Mouse (Mus musculus): Measurements from ENCODE around the gene Hpcal4.
"Not testable (repeated sequence)": the region's sequence is repeated elsewhere in the genome, so short reads cannot be mapped to it uniquely, and the experiment has no call there.

Hpcal4 gene

DNA sequence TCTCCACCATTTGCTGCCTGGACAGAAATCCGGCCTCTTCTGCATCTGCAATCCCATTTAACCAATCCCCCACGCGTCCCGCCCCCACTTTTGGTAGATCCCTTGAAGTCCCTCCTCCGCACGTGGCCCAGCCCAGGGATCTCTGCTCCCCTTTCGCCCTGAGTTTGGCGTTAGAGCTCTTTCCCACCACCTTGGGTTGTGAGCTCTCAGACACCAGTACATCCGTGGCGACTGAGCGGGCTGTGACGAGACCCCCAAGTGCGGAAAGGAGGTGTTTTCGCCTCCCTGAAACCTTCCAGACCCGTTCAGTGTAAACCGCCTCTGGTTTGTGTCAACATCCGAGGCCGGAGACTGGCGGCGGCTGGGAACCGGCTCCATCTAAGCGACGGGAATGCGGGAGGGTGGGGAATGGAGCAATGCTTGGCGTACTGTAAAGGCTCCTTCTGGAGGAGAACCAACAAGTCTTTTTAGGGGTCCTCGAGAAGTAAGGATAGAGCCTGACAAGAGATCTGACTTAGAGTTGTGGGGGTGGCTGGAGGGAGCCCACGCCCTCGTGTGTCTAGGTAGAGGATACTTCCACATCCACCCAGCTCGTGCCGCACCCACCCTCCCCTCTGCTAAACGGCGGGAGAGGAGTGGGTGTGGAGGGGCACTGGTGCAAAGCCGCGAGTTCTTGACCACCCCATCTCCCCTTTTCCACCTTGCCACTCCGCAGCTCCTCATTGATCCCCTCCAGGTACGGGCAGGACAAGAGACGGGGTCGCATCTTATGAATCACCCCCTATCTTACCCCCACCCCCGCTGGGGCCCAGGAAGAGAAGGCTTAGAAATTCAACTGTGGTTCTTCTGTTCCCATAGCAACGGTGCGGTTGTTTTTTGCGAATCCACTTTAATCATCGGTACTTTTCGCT is at the start of gene Hpcal4:
TSS of gene Hpcal4 (plus strand) at position 900 of the 911 bp plus-strand sequence.
- DNase-seq = no peak

DNA sequence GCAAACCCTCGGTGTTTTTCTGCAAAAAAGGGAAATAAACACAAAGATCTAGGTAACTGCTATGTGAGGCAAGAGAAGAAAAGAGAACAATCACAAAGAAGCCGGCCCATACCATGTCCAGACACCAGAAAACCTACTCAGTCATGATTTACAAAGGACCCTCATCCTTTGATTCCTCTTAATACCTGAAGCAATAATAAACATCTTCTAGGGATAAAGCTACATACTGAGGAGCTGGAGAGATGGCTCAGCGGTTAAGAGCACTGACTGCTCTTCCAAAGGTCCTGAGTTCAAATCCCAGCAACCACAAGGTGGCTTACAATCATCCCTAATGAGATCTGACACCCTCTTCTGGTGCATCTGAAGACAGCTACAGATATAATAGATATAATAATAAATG is 45.5 kb upstream of the Hpcal4 start:
- no peak for DNase-seq

DNA sequence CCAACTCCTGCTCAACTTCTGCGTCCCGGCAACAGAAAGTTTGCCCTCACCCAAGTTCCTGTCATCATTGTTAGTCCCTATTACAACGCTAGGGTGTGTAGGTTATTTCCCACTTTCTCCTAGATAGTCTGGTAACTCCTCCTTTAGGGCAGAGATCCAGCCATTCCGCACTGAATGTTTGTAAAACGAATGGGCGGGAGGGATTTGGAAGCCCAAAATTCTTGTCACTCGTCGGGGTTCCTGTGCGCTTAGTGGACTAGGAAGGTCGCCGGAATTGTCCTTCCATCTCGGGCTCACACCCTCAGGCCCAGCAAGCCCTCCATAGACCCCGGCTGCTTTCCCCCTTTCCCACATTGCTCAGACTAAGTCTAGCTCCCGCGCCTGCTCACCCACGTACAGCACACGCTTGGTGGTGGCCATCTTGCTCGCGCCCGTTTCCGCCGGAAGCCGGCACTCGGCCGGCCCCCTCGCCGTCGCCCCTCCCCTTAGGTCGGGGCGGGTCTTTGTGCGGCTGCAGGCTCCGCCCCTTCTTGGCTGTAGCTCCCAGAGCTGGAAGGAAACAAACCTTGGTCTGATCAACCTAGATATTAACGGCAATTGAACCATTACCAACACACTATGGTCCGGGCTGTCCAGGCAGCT is 43.4 kb upstream of the Hpcal4 start, which contains the start of gene Ppie:
TSS of gene Ppie (minus strand) at position 439 of the 642 bp plus-strand sequence.
- peak; percentile 69 for DNase-seq

DNA sequence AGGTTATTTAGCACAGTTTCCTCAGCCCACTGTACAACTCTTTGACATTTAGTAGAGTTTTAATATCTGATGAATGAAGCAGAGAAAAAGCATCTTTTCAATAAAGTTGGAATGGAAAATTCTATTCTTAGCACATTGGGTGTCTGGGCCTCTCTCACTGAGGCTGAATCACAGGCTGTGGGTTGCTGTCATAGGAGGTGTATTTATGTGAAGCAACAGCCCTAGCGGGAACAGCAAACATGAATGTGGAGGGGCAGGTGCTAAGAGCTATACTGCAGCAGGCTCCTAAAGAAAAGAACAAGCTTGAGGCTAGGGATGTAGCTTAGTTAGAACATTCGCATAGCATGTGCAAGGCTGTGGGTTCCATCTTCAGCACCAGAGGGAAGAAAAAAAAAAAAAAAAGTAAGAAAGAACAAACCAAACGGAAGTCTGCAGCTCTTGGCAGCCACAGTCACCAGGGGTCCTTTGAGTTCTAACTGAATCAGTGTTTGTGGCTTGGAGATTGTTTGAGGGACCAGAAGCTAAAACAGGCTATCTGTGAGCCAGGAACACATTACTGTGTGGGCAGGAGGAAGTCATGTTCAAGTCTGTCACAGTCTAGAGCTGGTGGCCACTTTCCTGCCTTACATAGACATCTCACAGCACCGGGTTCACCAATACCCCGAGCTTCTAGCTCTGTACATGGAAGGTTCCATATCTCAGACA is 35.4 kb upstream of the Hpcal4 start:
- peak; percentile 19 for DNase-seq

DNA sequence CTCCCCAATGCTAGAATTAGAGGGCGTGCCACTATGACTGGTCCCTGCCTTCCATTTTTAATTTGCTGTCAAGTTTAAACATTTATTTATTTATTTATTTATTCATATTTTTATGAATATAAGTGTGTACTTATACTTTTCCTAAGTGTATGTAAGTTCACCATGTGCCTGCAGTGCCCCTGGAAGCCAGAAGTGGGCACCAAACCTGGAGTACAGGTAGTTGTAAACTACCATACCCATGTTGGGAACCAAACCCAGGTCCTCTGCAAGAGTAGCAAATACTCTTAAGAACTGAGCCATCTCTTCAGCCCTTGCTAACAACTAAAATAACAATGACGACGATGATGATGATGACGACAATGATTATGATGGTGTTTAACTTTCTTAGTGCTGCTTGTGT is 31.0 kb upstream of the Hpcal4 start:
- DNase-seq = no peak

GRCm38 (mm10) chr4:123152976-123153375 is 30.1 kb upstream of the Hpcal4 start:
- no peak for DNase-seq

DNA sequence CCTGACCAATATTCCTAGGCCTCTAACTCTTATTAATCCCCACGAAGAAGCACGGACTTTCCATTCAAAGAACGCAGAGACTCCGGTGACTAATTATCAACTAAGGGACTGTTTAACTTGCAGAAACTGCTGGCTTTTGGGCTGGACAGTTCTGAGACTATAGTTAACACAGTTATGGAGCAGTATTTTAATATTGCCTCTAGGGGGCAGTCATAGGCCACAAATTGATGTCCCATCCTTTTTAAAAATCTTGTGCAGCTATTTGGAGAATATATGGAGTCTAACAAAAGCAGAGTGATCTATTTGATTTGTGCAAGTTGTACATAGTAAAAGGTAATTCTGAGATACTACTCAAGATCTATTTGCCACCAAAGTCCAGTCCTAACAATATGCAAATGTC is 28.0 kb upstream of the Hpcal4 start:
- no peak for DNase-seq

DNA sequence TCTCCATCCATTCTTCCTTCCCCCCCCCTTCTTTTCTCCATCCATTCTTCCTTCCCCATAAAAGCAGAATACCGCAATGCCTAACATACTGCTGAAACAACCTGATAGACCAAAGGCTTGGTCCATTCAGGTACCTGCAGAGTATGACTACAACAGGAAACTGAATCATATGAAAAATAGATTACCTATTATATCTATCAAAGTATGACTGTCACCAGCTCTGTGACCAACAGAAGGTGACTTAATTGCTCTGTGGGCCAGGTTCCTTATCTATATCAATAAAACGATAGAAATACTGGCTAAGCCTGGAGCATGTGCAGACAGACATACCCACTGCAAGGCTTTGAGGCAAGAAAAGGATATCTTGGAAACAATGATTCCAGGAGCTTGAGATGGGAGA is 27.6 kb upstream of the Hpcal4 start:
- DNase-seq = no peak

- no peak for DNase-seq
Measured at GRCm38 (mm10) chr4:123155840-123156239, 27.2 kb upstream of the Hpcal4 start.

GRCm38 (mm10) chr4:123160571-123160970 is 22.5 kb upstream of the Hpcal4 start:
- DNase-seq = no peak

- DNase-seq = not testable (repeated sequence)
Measured at GRCm38 (mm10) chr4:123161251-123161650, 21.8 kb upstream of the Hpcal4 start.

- DNase-seq = no peak
Measured at GRCm38 (mm10) chr4:123162305-123162917, 20.6 kb upstream of the Hpcal4 start.

DNA sequence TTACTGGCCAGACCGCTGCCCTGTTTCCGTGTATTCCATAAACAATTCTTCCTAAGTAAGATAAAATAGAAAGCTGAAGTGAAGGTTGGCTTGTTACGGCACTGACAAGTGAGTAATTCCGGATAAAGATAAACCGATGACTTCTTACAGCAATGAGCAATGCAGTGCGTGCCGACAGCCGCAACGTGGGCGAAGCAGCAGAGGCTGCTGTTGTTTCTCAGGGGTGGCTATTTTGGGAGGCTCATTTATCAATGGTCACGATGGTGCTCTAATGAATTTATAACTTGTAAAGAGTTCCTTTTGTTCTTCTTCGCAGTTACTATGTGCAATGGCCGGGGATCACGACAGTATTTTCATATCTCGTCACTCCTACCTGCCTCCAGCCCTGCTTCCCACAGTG is 18.9 kb upstream of the Hpcal4 start:
- no peak for DNase-seq

GRCm38 (mm10) chr4:123171811-123172210 is 11.2 kb upstream of the Hpcal4 start:
- DNase-seq = no peak

- DNase-seq = peak; percentile 48
Measured at GRCm38 (mm10) chr4:123183239-123184056, 421 bp downstream of the Hpcal4 start.

DNA sequence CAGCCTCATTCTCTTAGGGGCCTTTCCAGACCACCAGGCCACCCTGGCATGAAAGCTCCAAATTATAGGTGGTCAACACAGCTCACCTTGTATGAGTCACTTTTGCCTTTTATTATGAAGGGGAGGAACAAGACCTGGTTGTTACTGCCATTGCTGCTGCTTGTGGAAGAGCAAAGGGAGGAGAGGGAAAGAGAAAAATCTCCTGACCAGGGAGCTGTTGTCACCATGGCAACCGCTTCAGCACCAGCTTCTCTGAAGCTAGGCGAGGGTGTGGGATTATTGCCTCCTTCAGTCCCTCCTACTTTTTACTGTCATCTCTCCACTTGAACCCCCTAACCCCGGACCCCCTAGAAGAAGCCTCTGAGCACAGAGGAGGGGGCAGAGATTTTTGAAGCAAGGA is 1.8 kb downstream of the Hpcal4 start:
- no peak for DNase-seq

GRCm38 (mm10) chr4:123192336-123192735 is 9.3 kb downstream of the Hpcal4 start:
- DNase-seq = no peak

DNA sequence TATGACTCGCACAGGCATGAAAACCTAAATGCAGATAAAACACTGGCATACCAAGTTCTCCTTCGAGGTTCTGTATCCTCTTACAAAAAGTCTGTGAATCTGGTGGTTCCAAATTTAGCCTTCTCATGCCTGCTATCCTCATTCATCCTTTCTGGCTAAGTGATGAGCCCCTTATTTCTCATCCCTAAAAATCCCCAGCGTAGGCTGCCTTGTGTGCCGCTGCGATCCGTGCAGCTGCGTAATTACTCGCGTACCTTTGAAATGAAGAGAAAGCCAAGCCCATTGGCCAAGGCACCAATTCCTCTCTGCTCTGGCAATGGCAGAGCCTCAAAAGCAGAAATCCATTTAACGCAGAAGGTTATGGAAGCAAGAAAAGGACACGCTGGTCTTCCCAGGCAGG is 10.8 kb downstream of the Hpcal4 start:
- DNase-seq = no peak

DNA sequence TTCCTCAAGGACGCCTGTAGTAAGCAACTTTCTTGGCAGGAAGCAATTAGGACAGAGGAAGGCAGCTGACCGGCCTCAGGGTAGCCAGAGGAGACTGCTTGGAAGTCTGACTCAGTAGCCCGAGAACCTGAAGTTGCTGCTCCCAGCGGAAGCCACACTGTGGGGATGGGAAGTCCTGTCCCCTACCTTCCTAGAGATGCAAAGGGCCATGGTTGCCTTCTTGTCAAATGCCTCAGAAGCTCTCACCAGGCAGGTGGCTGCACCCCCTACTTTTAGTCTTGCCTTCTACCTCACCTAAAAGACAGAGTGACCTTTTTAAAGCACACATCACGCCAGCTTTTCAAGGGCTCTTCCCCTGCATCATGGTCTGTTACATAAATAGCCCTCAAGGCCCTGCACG is 13.7 kb downstream of the Hpcal4 start:
- no peak for DNase-seq

DNA sequence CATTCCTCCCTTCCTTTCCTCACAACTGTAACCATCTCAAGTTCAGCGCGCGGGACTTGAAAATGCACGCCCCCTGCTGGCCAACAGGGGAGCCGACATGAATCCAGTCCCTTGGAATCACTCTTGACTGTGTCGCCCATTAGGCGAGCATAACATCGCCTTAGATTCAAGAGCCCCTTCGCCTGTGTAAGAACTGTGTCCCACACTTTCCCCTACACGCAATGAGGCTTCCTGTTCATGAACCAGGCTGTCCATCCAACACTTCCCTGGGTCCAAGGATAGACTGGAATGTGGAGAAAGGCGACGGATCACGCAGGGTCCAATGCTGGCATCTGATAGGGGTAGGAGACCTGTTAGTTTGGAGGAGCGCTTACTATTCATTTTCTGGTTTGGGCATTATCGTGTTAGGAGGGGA is 17.8 kb downstream of the Hpcal4 start:
- peak; percentile 43 for DNase-seq

GRCm38 (mm10) chr4:123201186-123202093 is 18.4 kb downstream of the Hpcal4 start, which contains the start of gene Nt5c1a:
TSS of gene Nt5c1a (plus strand) at chr4:123201504.
- DNase-seq = no peak

All from thymus, postnatal 25 days (tissue).